Mouse (Mus musculus) erythroblast, embryonic 14.5 days (primary cell): ENCODE data around the gene Nudt16l1. TPM values are rescaled to one million over a fixed set of nuclear protein-coding genes. Genes with fewer than 3 reads are reported as not detected.

Experiments used
- H3K27me3 ChIP-seq: 2 replicates; pipeline ENCODE4 v1.6.1; 2012; ENCODE audit warnings: inconsistent platforms; ENCODE audit not compliant: control insufficient read depth
- H3K36me3 ChIP-seq: 2 replicates; pipeline ENCODE4 v1.6.1; 2012; ENCODE audit warnings: mild to moderate bottlenecking, inconsistent platforms; ENCODE audit not compliant: control insufficient read depth
- H3K4me1 ChIP-seq: 2 replicates; pipeline ENCODE4 v1.6.1; 2012; ENCODE audit warnings: inconsistent platforms; ENCODE audit not compliant: control insufficient read depth
- H3K4me3 ChIP-seq: replicated peaks from 2 replicates; pipeline ENCODE3; 2012; ENCODE audit warnings: moderate library complexity, mild to moderate bottlenecking, inconsistent platforms
- H3K9me3 ChIP-seq: 2 replicates; pipeline ENCODE4 v1.6.1; 2012; ENCODE audit warnings: low read length, inconsistent platforms, mixed read lengths; ENCODE audit not compliant: control insufficient read depth
- GATA1 ChIP-seq: IDR thresholded peaks from 2 replicates; pipeline ENCODE4 v1.6.1; 2012; ENCODE audit warnings: low read length, inconsistent platforms, mixed read lengths
- TAL1 ChIP-seq: IDR thresholded peaks from 3 replicates; pipeline ENCODE4 v1.6.1; 2012; ENCODE audit warnings: low read length, inconsistent platforms, mixed read lengths
- polyA plus RNA-seq: library from polyadenylated mRNA; stranded (reverse); fragments of >175 nt; gene quantifications from 2 replicates; pipeline ENCODE4 v1.2.3, GENCODE M21; 2012

The Nudt16l1 gene
- 0.69 and 1.1 TPM in 2 replicates for polyA plus RNA-seq

GRCm38 (mm10) chr16:4938461-4938860 is at the start of gene Nudt16l1:
TSS of gene Nudt16l1 (plus strand) at chr16:4938761.
- Histone ChIP-seq H3K9me3 (peaks cover 5% of the 10 kb centered on the region; the same call in 1 of the 2 replicates), H3K27me3 (no peaks in the 10 kb centered on the region), H3K4me1 (peaks cover 19% of the 10 kb centered on the region), H3K4me3 (peak within 1 kb of the TSS; percentile 80), H3K36me3 (peaks cover 73% of the 10 kb centered on the region)
- TF ChIP-seq GATA1 (no peak), TAL1 (no peak)

GRCm38 (mm10) chr16:4890201-4890709 is 48.3 kb upstream of the Nudt16l1 start:
- H3K9me3 ChIP-seq: no peaks in the 10 kb centered on the region
- peaks cover 8% of the 10 kb centered on the region for H3K36me3 ChIP-seq
- TF ChIP-seq TAL1 (no peak), GATA1 (no peak)
- H3K4me1 ChIP-seq: peaks cover 36% of the 10 kb centered on the region
- H3K4me3 ChIP-seq: no peak overlapping the region
- no peaks in the 10 kb centered on the region for H3K27me3 ChIP-seq

GRCm38 (mm10) chr16:4892171-4892570 is 46.4 kb upstream of the Nudt16l1 start:
- Histone ChIP-seq H3K27me3 (no peaks in the 10 kb centered on the region), H3K9me3 (no peaks in the 10 kb centered on the region), H3K36me3 (peaks cover 8% of the 10 kb centered on the region), H3K4me1 (peaks cover 36% of the 10 kb centered on the region), H3K4me3 (no peak overlapping the region)
- TF ChIP-seq GATA1: no peak
- no peak for TF ChIP-seq TAL1

GRCm38 (mm10) chr16:4894201-4894908 is 44.2 kb upstream of the Nudt16l1 start:
- Histone ChIP-seq H3K4me3 (no peak overlapping the region), H3K4me1 (peaks cover 38% of the 10 kb centered on the region), H3K36me3 (peaks cover 8% of the 10 kb centered on the region), H3K27me3 (no peaks in the 10 kb centered on the region), H3K9me3 (no peaks in the 10 kb centered on the region)
- TF ChIP-seq GATA1: no peak
- TF ChIP-seq TAL1: no peak

GRCm38 (mm10) chr16:4896249-4897027 is 42.1 kb upstream of the Nudt16l1 start:
- no peak overlapping the region for H3K4me3 ChIP-seq
- H3K4me1 ChIP-seq: peaks cover 35% of the 10 kb centered on the region
- TF ChIP-seq TAL1: peak; percentile 30; the same call in 1 of the 3 replicates
- no peak for TF ChIP-seq GATA1
- H3K36me3 ChIP-seq: peaks cover 4% of the 10 kb centered on the region
- no peaks in the 10 kb centered on the region for H3K9me3 ChIP-seq
- no peaks in the 10 kb centered on the region for H3K27me3 ChIP-seq

GRCm38 (mm10) chr16:4897146-4897730 is 41.3 kb upstream of the Nudt16l1 start:
- Histone ChIP-seq H3K27me3 (no peaks in the 10 kb centered on the region), H3K36me3 (peaks cover 4% of the 10 kb centered on the region), H3K4me1 (peaks cover 35% of the 10 kb centered on the region), H3K9me3 (no peaks in the 10 kb centered on the region), H3K4me3 (no peak overlapping the region)
- TF ChIP-seq TAL1 (no peak), GATA1 (no peak)

GRCm38 (mm10) chr16:4898881-4899280 is 39.7 kb upstream of the Nudt16l1 start:
- no peaks in the 10 kb centered on the region for H3K9me3 ChIP-seq
- TF ChIP-seq TAL1 (no peak), GATA1 (no peak)
- H3K4me1 ChIP-seq: peaks cover 32% of the 10 kb centered on the region
- H3K4me3 ChIP-seq: no peak overlapping the region
- no peaks in the 10 kb centered on the region for H3K27me3 ChIP-seq
- H3K36me3 ChIP-seq: peaks cover 2% of the 10 kb centered on the region; the same call in 1 of the 2 replicates

- H3K36me3 ChIP-seq: peaks cover under 1% of the 10 kb centered on the region; the same call in 1 of the 2 replicates
- H3K4me1 ChIP-seq: peaks cover 28% of the 10 kb centered on the region
- H3K9me3 ChIP-seq: no peaks in the 10 kb centered on the region
- no peak overlapping the region for H3K4me3 ChIP-seq
- TF ChIP-seq GATA1: no peak
- no peak for TF ChIP-seq TAL1
- H3K27me3 ChIP-seq: no peaks in the 10 kb centered on the region
These were observed 38.9 kb upstream of the Nudt16l1 start for GRCm38 (mm10) chr16:4899711-4900110.

GRCm38 (mm10) chr16:4901167-4901566 is 37.4 kb upstream of the Nudt16l1 start:
- Histone ChIP-seq H3K27me3 (no peaks in the 10 kb centered on the region), H3K4me3 (no peak overlapping the region), H3K9me3 (no peaks in the 10 kb centered on the region), H3K36me3 (no peaks in the 10 kb centered on the region), H3K4me1 (peaks cover 21% of the 10 kb centered on the region)
- no peak for TF ChIP-seq TAL1
- TF ChIP-seq GATA1: no peak
